Mouse (Mus musculus) ovary, postnatal 36 days (tissue): ENCODE measurements at regions not wholly inside any gene's neighbourhood (a gene's known extent, or its start where the extent isn't known, plus 50 kb on each side); places are given as distances from the start of the nearest gene placed in this dataset.
"Not testable (repeated sequence)": the region's sequence is repeated elsewhere in the genome, so short reads cannot be mapped to it uniquely, and the experiment has no call there.

Experiments used
- DNase-seq: peaks from one replicate; pipeline ENCODE4 v3.0.0; 2022; ENCODE audit warnings: low spot score, mixed read lengths

DNA sequence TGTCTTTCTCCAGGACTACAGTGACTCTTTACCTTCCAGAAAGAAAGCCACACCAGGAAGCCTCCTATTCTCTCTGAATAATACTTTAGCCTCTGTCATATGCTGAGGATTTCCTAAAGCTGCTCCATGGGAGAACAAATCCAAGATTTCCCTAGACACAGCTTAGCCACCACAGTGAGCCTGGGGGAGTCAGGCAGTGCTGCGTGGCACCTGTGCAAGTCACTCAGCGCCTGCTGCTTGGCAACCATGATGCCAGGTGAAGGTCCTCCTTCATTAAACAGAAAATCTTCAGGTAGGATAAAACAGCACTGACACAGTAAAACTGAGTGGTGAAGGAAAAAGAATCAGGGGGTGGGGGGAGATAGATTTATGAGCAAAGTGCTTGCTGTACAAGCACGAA, 109.9 kb upstream of the Gadl1 start:
- DNase-seq: no peak

DNA sequence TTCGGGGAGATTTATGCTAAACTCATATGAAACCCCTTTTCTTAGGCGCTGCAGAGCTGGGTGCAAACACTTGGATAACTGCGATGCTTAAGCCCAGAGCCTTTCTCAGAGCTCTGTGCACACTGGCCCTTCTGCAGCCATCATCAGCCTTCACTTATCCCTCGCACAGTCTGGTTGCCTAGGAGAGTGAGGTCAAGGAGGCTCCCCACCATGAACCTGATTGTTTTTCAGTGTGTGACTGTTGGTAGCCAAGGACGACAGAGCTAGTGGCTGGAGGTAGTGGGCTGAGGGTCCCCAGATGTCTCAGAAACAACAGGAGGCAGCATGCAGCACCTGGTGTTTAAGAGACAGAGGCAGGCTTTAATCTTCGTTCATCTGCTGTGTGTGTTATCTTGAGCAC, 108.6 kb upstream of the Gadl1 start:
- no peak for DNase-seq

DNA sequence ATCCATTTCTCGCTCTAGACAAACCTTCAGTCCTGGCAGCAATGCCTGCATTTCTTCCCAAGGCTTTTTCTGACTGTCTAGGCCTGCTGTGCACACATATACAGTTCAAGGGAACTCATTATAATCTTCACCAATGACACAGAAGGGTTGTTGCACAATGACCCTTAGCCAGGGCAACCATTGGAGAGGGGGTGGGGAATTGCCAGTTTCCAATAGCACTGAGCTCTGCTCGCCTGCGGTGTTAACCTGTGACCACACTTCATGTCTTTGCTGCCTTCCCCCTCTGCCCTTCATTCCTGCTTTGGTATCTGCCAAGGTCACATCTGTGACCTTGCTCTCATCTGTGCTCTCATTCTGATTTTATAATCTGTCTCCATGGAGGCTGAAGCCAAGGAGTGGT, 106.2 kb upstream of the Gadl1 start:
- no peak for DNase-seq

DNA sequence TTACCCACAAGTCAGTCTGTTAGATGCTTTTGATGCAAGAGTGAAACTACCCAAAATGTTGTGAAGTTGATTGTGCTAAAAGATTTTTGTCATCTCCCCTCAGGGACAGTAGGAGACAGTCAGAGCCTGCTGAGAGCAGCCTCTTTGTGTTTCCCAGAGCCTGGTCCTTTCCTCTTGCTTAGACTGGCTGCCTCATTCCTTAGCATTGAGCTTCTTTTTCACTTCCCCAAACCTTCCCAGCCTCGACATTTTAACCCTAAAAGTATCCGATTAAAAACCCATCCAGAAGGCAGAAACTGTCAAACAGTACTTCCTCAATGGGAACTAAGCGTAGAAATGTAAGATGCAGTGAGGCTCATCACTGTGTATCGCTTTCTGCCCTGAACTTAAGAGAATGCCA, 104.0 kb upstream of the Gadl1 start:
- no peak for DNase-seq

DNA sequence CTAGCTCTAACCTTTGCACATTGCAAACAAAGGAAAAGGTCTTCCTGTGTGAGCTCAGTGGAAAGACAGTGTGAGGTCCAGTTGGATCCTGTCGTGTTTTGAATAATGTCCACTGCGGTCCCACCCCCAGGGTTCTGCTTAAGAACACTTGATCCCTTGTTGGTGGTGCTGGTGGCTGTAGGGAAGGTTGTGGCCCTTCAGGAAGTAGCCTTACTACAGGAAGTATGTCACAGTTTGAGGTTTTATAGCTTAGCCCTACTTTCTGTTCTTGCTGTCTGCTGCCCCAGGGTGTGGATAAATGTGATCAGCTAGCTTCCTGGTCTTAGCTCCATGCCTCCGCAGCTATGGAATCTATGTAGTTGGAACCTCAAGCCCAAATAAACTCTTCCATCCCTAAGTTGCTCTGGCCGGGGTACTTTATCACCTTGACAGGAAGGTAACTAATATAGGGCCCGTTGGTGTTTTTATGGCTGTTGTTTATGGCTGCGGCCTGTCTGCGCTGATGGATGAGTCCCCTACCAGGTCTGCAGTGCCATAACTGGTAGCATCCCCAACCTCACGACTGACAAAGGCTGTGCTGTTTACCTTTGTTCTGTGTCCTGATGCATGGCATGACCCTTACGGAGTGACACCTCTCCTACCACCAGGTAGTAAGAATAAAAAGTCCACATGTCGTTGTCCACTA, 103.1 kb upstream of the Gadl1 start:
- no peak for DNase-seq

DNA sequence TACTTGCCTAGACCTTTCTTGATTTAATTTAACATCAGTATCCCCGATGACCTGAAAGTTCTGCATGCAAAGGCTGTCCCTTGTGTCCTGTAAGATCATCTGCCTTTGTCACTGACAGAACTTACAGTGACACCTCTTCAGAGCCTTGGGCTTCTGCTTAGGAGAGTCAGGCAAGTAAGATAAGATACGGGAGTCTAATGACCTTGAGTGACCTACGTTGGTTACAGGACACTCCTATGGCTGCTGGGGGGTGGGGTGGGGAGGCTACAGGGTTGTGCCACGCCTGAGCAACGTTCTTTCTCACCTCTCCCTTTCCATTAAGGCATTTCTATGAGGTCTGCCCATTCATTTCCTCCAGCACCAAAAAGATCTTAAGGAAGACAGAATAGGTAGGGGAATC, 69.1 kb upstream of the Gadl1 start:
- no peak for DNase-seq

DNA sequence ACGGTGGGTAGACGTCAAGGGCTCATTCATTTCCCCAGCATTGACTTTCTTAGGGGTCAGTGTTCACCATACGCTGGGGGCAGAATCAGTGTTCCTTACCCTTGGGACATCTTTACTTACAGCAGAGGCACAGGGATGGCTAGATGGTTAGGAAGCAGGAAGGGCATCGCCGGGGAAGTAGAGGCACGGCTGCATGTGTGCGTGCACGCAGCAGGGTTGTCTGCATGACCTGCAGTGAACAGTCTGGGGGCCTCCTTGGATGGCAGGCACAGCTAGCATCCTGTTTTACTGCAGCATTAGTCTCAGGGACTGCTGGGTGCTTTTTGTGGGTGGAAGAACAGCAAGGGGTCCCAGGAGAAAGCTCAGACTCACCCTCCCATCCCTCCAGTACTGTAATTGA, 68.5 kb upstream of the Gadl1 start:
- DNase-seq: no peak

DNA sequence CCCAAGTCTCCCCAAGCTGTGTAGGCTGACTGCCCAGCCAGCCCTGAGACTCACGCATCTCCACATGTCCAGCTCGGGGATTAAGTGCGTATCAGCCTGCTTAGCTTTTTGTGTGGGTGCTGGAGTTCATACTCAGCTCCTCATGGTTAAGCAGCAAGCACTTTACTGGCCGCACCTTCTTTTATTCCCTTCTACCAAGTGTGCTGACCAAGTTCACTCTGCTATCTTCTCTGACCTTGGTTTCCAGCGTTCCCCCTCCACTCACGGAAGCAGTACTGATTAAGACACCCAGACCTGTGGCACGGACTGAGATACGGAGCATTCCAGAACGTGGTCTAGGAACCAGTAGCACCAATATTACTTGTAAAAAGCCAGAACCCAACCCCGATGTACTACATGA, 67.6 kb upstream of the Gadl1 start:
- no peak for DNase-seq

DNA sequence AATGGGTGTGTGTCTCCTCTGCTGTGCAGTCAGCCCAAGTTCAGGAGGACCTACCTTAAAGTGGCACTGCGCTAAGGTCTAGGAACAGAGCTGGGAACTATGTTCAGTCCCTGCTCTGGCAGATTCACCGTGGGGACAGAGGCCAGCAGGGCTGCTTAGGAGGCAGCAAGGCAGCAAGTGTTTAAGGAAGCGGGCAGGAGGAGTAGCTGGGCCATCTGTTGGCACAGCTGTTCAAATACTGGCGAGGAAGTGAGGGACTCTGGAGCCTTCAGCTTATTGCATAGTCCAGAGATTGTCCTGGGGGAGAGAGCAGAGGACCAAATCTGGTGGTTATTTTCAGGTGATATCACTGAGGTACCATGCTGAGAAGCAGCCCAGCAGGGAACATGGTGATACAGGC, 64.9 kb upstream of the Gadl1 start:
- no peak for DNase-seq

DNA sequence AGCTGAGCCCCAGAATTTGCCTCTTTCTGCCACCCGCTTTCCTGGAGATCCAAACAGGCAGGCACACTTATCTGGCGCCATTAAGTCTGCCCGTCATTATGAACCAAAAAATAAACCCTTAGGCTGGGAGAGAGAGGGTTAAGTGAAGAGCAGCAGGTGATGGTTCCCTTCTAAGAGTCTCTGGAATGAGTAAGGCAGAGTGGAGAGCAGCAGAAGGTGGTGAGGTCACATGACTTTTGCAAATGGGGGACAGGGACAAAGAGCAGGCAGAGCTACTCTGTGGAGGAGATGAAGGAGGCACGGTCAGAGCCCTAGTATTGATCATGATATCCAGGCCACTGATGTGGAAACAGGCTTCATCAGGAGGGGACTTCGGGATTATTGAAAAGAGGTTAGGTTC, 64.2 kb upstream of the Gadl1 start:
- DNase-seq: no peak

DNA sequence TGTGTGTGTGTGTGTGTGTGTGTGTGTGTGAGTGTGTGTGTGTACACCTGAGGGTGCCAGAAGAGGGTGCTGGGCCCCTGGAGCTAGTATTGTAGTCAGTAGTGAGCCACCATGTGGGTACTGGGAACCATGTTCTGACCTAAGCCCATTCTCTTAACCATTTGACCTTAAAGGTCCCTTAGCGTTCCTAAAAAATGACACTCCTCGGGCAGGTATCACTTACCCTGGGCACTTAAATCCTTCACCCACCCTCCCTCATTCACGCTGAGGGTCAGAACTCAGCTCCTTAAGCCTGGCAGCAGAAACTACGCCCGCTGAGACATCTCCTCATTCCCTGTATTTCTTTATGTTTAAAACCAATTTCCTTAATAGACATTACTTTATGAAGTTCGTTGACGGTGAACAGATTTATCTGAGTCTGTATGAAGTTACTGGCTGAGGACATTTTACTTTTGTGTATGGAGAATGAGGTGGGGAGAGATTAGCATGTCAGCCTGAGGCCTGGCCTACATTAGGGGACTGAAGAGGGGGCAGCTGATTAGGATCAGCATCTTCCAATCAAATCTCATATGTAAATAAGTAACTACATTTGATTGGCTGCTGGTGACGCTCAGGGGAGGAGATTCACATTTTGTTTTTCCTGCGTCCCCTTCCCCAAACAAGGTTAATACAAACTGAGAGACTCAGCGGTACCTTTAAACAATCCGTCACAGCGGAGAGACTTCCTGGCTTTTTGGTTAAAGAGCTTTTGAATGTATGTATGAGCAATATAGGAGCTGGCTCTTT, 61.8 kb upstream of the Gadl1 start:
- no peak for DNase-seq

DNA sequence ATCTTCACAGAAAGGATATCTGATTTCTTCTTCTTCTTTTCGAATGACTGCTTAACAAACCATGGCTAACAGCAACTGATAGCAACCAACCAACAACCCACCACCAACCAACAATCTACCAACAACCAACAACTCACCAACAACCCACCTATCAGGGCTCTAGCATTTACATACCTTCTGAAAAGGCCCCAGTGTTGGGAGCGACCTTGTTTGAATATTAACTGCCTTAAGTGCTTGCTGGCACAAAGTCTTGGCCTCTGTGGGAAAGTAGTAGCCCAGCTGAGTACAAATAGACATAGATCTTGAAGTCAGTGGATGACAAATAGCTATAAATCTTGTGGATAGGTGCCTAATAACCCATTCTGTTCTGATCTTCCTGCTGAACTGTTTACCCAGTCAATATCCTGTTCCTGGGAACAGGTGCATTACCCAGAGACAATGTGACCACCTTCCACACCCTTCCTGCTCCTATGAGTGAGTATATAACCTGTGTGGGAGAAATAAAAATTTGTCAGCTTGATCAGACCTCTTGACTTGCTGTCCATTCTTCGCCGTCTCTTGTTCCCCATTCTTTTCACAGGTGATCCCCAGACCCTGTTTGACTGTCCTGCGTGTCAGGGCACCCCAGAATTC, 55.9 kb upstream of the Gadl1 start:
- DNase-seq: not testable (repeated sequence)

DNA sequence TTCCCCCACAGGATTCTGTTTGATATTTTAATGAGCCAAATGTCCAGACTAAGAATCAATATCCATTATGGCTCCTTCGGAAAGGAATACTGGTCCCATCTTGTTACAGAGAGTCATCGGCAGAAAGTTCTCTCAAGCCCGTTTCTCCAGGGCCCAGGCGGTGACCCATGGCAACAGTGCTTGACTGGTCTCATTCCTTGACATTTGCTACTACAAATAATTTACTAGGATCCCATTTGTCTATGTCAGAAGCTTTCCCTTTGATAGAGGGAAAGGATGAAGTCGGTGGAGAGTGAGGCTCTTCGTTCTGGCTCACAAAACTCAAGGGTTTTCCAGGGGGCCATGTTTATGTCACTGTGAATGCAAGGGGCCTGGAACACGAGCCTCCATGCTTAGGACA, 52.0 kb upstream of the Gadl1 start:
- DNase-seq: no peak

DNA sequence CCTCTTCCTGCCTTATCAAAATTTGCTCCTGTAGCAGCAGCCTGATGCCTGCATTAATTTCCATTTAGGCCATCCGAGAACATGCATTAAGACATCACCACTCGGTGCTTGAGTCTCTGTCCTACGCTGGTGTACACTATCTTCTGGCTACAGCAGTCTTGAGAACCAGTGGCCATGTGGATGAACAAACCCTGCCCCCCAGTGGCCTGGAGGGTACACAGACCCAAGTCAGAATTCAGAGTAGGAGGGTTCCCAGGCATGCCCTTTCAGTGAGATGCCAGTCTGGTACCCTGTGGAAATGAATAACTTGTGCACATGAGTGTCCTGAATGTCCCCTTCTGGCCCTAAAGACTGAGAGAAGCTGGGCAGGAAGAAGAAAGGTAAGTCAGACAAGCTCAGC, 50.4 kb upstream of the Gadl1 start:
- no peak for DNase-seq
